Mouse (Mus musculus) left cerebral cortex, postnatal 10 days (tissue): ENCODE results near the gene Spem1. TPM values are rescaled to one million over a fixed set of nuclear protein-coding genes. Genes with fewer than 3 reads are reported as not detected.
"Not testable (repeated sequence)": the region's sequence is repeated elsewhere in the genome, so short reads cannot be mapped to it uniquely, and the experiment has no call there.

Source experiments
- DNase-seq, 2 experiments: peaks; one replicate each; pipeline ENCODE4 v3.0.0; 2021 to 2022; ENCODE audit warnings: low spot score in 2 of 2, mixed read lengths in 1 of 2; ENCODE audit errors: extremely low spot score in 1 of 2
- intact Hi-C: fragments of 180-260 bp; cut with DNase I; formaldehyde crosslinking; loops from one replicate; pipeline ENCODE4 v1.15.1; 2025
- total RNA-seq, 2 experiments: library from RNA; stranded (reverse); gene quantifications; 2 replicates each; pipeline ENCODE4 v1.2.3; 2021

Spem1 gene
- total RNA-seq = under 1 TPM; 0.45 to 0.57 TPM

GRCm38 (mm10) chr11:69822080-69822479 is at the start of gene Spem1:
TSS of gene Spem1 (minus strand) at chr11:69822180.
- intact Hi-C loops = no loop called here
- no peak for DNase-seq

- intact Hi-C loops = no loop called here
- DNase-seq = no peak
These were observed 48.5 kb upstream of the Spem1 start for GRCm38 (mm10) chr11:69870289-69871069.

GRCm38 (mm10) chr11:69867335-69867734 is 45.4 kb upstream of the Spem1 start:
- no peak for DNase-seq
- intact Hi-C loops = no loop called here

GRCm38 (mm10) chr11:69865561-69865960 is 43.6 kb upstream of the Spem1 start:
- no peak for DNase-seq
- intact Hi-C loops = no loop called here

- intact Hi-C loops = no loop called here
- no peak for DNase-seq
These were observed 42.3 kb upstream of the Spem1 start for GRCm38 (mm10) chr11:69864138-69864860.

GRCm38 (mm10) chr11:69863729-69864128 is 41.7 kb upstream of the Spem1 start:
- intact Hi-C loops, DNase-seq: not testable (repeated sequence)

- DNase-seq = no peak
- intact Hi-C loops = no loop called here
These were observed 36.4 kb upstream of the Spem1 start, which contains the start of gene Tnk1 for GRCm38 (mm10) chr11:69858113-69858998. TSS of gene Tnk1 (minus strand) at chr11:69858730.

- peak in 1 of 2 experiments; percentile 62 for DNase-seq
- intact Hi-C loops = no loop called here
These were observed 33.4 kb upstream of the Spem1 start for GRCm38 (mm10) chr11:69855347-69855746.

GRCm38 (mm10) chr11:69854680-69855079 is 32.7 kb upstream of the Spem1 start:
- intact Hi-C loops = no loop called here
- DNase-seq = no peak

GRCm38 (mm10) chr11:69853994-69854393 is 32.0 kb upstream of the Spem1 start:
- no peak for DNase-seq
- intact Hi-C loops = no loop called here

- no peak for DNase-seq
- intact Hi-C loops = no loop called here
These were observed 28.8 kb upstream of the Spem1 start for GRCm38 (mm10) chr11:69850754-69851153.

GRCm38 (mm10) chr11:69849884-69850283 is 27.9 kb upstream of the Spem1 start:
- intact Hi-C loops = no loop called here
- DNase-seq = no peak

- no peak for DNase-seq
- intact Hi-C loops = no loop called here
These were observed 27.1 kb upstream of the Spem1 start for GRCm38 (mm10) chr11:69849128-69849527.

GRCm38 (mm10) chr11:69848021-69848420 is 26.0 kb upstream of the Spem1 start:
- intact Hi-C loops = no loop called here
- no peak for DNase-seq

GRCm38 (mm10) chr11:69846738-69847688 is 25.0 kb upstream of the Spem1 start:
- intact Hi-C loops = no loop called here
- DNase-seq = no peak

GRCm38 (mm10) chr11:69846198-69846680 is 24.3 kb upstream of the Spem1 start, which contains the start of gene Plscr3:
TSS of gene Plscr3 (plus strand) at chr11:69846376.
- DNase-seq = peak; percentile 76 to 94
- intact Hi-C loops = no loop called here

- DNase-seq = no peak
- intact Hi-C loops = loop anchor here (5.0 kb wide), 2 partner anchors 36 to 81 kb away; partner anchors contain the start of genes Fgf11 and Polr2a
These were observed 16.7 kb upstream of the Spem1 start for GRCm38 (mm10) chr11:69838714-69839104.
